Mouse (Mus musculus) layer of hippocampus, adult 11-12 months (tissue): Measurements from ENCODE around the gene Wnt10b.
"Not testable (repeated sequence)": the region's sequence is repeated elsewhere in the genome, so short reads cannot be mapped to it uniquely, and the experiment has no call there.

ENCODE experiments used
- DNase-seq: peaks from one replicate; pipeline ENCODE4 v3.0.0; 2022; ENCODE audit warnings: low spot score

Gene Wnt10b

GRCm38 (mm10) chr15:98777762-98778161 lies at the start of gene Wnt10b:
Gene Wnt10b, minus strand, starts transcription at chr15:98778150.
- DNase-seq = no peak

DNA sequence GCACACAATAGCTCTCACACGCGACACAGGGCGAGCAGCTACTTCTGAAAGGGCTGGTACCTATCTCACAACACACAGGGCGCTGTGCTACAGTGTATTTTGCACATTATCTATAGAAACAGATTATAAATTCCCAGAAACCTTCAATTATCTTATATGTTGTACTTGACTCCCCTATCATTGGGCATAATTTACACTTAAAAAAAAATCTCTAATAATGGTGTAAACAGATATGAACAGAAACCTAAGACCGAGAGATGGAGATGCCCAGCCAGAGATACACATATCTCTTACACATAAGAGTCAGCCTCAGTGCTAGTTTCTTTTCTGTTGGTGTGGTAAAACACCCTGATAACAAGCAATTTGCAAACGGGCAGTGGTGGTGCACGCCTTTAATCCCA lies 49.7 kb upstream of the Wnt10b start:
- no peak for DNase-seq

DNA sequence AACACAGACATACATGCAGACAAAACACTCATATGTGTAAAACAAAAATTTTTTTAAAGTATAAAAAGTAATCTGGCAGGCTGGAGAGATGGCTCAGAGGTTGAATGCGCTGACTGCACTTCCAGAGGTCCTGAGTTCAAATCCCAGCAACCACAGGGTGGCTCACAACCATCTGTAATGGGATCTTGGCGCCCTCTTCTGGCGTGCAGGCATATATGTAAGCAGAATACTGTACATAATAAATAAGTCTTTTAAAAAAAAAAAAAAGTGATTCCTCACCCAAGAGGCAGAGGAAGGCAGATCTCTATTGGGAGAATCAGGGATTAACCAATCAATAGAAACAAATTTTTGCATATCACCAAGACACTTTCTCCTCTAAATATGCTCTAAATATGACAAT lies 45.5 kb upstream of the Wnt10b start:
- DNase-seq = no peak

DNA sequence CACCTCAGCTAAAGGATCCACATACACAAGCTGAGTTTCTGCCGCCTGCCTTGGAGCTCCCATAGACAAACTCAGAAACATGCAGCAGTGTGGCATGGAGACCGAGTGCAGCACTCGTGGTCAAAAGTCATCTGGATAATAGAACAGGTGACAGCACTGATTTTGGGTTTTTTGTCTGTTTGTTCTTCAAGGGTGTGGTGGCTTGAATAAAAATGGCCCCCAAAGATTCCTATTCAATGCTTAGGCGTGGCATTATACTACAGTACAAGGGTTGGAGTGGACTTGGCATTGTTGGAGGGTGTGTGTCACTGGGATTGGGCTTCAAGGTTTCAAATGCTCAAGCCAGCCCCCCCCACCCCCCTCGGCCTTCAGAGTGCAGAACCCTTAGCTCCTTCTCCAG lies 44.2 kb upstream of the Wnt10b start:
- no peak for DNase-seq

GRCm38 (mm10) chr15:98821403-98821802 lies 43.5 kb upstream of the Wnt10b start:
- no peak for DNase-seq

DNA sequence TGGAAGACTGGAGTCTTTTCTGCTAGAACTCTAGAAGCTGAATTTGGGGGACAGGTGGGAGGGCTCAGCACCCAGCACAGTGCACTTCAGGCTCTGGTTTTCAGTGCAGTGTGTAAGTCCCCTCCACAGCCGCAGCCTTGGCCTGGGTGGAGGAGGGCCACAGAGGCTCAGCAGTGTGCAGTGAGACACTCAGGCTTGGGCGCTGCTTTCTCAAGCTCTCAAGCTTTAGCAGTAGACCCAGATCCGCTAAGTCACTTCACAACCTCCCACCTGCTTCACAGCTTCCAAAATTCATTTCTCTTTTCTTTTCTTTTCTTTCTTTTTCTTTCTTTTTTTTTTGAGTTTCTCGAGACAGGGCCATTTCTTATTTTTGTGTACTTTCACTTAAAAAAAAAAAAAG lies 43.0 kb upstream of the Wnt10b start:
- DNase-seq = no peak

DNA sequence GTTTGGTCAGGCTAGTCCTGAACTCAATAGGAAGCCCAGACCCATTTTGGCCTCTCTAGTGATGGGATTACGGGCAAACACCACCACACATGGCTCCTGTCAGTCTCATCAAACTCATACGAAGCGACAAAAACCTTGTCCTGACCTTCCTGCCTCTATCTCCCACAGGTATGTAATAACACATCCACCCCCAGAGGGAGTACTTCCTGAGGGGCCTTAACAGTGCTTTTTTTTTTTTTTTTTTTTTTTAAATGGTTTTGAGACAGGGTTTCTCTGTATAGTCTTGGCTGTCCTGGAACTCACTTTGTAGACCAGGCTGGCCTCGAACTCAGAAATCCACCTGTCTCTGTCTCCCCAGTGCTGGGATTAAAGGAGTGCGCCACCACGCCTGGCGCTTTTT lies 40.2 kb upstream of the Wnt10b start:
- no peak for DNase-seq

DNA sequence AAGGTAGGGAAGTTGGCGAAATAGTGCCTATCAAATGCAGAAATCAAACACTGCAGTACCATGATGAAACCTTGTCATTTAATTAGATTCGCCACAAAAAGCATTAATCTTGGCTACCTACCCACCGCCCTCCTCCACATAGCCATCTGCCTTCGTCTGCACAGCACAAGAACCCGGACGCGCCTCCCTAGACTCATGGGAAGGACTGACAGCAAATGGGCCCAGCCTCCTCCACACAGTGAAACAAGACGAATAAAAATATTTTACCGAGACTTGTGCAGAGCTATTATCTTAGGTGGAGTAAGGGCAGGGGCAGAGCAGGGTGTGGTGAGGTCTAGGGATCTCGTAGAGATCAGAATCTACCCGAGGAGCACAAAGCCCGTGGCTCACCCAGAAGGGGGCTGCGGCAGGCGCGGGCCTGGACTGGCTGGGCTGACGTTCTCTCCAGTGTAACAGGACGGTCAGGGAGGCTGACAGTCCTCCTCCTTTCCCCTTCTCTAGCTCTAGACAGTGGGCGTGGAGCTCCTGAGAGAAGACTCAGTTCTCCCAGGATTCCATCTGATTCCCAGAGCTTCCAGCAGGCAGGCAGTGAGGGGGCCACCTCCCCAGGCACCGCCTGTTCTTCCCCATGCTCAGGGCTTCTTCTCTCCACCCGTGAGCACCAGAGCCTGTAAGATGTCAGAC lies 34.9 kb upstream of the Wnt10b start:
- peak; percentile 86 for DNase-seq

GRCm38 (mm10) chr15:98810212-98810611 lies 32.3 kb upstream of the Wnt10b start:
- not testable (repeated sequence) for DNase-seq

- no peak for DNase-seq
These were observed 31.4 kb upstream of the Wnt10b start, which contains the start of gene Ddn for GRCm38 (mm10) chr15:98809390-98809789. Gene Ddn, minus strand, starts transcription at chr15:98809490.

DNA sequence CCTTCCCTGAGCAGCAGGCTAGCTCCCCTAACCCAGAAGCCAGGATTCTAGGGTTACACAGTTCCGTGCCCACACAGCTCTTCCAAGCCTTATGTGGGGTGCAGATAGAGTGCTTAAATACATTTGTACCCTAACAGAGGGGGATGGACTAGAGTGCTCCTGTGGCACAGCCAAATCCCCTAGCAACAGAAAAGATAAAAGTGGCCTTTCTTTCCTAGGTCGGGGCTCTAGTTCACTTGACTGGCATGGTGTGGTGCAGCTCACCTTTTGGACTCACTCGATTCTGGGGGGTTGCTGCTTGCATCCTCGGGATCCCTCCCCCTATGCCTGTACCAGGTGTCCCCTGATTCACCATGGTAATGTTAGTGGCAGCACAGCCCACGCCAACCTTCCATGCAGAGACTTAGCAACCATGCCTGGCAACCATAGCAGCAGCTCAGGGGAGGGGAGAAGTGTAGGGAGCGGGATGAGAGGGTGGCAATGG lies 30.7 kb upstream of the Wnt10b start:
- DNase-seq = peak; percentile 88

DNA sequence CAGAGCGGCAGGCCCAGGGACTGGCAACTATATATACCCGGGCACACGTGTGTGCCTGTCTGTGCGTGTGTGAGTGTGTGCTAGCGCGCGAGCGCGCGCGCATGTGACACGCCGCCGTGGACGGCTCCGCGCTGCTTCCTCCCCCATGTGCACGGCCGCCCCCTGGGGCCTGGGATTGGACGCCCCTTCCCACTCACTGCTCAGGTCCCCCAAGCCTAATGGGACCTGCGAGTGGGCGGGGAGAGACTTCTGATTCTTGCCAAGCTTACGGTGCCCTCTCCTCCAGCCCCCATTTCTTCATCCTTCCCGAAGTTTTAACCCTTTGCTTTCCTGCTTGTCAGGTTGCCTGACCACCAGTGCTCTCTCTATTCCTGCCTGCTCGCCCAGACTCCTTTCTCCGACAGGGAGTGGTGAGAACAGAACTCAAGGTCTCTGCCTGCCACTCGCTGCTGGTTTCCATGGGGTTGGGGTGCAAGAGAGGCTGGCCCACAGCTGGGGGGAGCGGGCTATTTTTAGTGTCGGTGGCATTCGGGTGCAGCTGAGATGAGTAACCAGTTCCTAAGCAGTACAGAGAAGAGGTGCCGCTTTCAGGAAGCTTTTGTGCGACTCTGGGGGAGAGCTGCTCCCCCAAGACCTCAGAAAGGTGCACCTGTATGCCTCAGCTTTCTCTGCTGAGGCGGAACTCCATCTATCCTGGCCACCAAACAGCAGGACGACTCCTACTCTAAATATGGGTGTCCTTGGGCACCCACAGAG lies 30.1 kb upstream of the Wnt10b start:
- peak; percentile 83 for DNase-seq

- no peak for DNase-seq
These were observed 29.1 kb upstream of the Wnt10b start for GRCm38 (mm10) chr15:98806809-98807770.

GRCm38 (mm10) chr15:98806071-98806808 lies 28.3 kb upstream of the Wnt10b start:
- DNase-seq = no peak

- DNase-seq = peak; percentile 77
These were observed 27.5 kb upstream of the Wnt10b start for GRCm38 (mm10) chr15:98805324-98806040.

- peak; percentile 90 for DNase-seq
These were observed 26.1 kb upstream of the Wnt10b start for GRCm38 (mm10) chr15:98804054-98804453.

GRCm38 (mm10) chr15:98802926-98803325 lies 25.0 kb upstream of the Wnt10b start:
- DNase-seq = no peak

GRCm38 (mm10) chr15:98799396-98799795 lies 21.4 kb upstream of the Wnt10b start:
- DNase-seq = peak; percentile 80

GRCm38 (mm10) chr15:98798903-98799302 lies 21.0 kb upstream of the Wnt10b start:
- no peak for DNase-seq

GRCm38 (mm10) chr15:98797835-98798492 lies 20.0 kb upstream of the Wnt10b start:
- DNase-seq = no peak
